Mouse (Mus musculus): ENCODE data around the gene Clpsl2. TPM values are rescaled to one million over a fixed set of nuclear protein-coding genes. Genes with fewer than 3 reads are reported as not detected.

Clpsl2 gene
- polyA plus RNA-seq, 1 experiment from 2014 or later, result not detected

- H3K9me3 ChIP-seq (replicated peaks), result no peaks in the 10 kb centered on the region
- peaks cover 44% of the 10 kb centered on the region for H3K27me3 ChIP-seq (ENCODE audit: low read depth, poor library complexity, severe bottlenecking)
- DNase-seq (ENCODE audit: low spot score), result no peak
- H3K27ac ChIP-seq, result peak overlapping the region; percentile 93
- H3K4me3 ChIP-seq, result peak overlapping the region; percentile 72
- H3K4me1 ChIP-seq, result peaks cover 45% of the 10 kb centered on the region
- 5% methylated on average over 28 of the region's 28 CpGs for WGBS
- H3K36me3 ChIP-seq, result no peaks in the 10 kb centered on the region; the same call in 1 of the 2 replicates
Measured at GRCm38 (mm10) chr17:28523355-28524008, 25.7 kb upstream of the Clpsl2 start.

GRCm38 (mm10) chr17:28524009-28524695 is 25.1 kb upstream of the Clpsl2 start:
- H3K4me3 ChIP-seq, result peak overlapping the region; percentile 72
- 0 out of 2 replicates have a peak overlapping the region, but pooled peaks have one; percentile 93 for H3K27ac ChIP-seq
- WGBS, result 83% methylated on average over 23 of the region's 23 CpGs
- no peak for DNase-seq (ENCODE audit: low spot score)
- peaks cover 39% of the 10 kb centered on the region for H3K4me1 ChIP-seq
- no peaks in the 10 kb centered on the region for H3K36me3 ChIP-seq
- no peaks in the 10 kb centered on the region for H3K9me3 ChIP-seq (replicated peaks)
- peaks cover 38% of the 10 kb centered on the region for H3K27me3 ChIP-seq (ENCODE audit: low read depth, poor library complexity, severe bottlenecking)

- H3K27ac ChIP-seq, result no peak overlapping the region
- no peaks in the 10 kb centered on the region for H3K36me3 ChIP-seq
- H3K27me3 ChIP-seq (ENCODE audit: low read depth, poor library complexity, severe bottlenecking), result peaks cover 33% of the 10 kb centered on the region
- H3K4me1 ChIP-seq, result peaks cover 39% of the 10 kb centered on the region
- no peak overlapping the region for H3K4me3 ChIP-seq
- 75% methylated on average over 4 of the region's 4 CpGs for WGBS
- no peaks in the 10 kb centered on the region for H3K9me3 ChIP-seq (replicated peaks)
- DNase-seq (ENCODE audit: low spot score), result no peak
Measured at GRCm38 (mm10) chr17:28524831-28525430, 24.3 kb upstream of the Clpsl2 start.

- peaks cover 28% of the 10 kb centered on the region for H3K27me3 ChIP-seq (ENCODE audit: low read depth, poor library complexity, severe bottlenecking)
- 53% methylated on average over 12 of the region's 12 CpGs for WGBS
Measured at GRCm38 (mm10) chr17:28527184-28528042, 21.8 kb upstream of the Clpsl2 start.

GRCm38 (mm10) chr17:28528043-28528351 is 21.2 kb upstream of the Clpsl2 start:
- Histone ChIP-seq H3K27me3 (ENCODE audit: low read depth, poor library complexity, severe bottlenecking) (peaks cover 28% of the 10 kb centered on the region), H3K4me1 (peaks cover 39% of the 10 kb centered on the region), H3K36me3 (no peaks in the 10 kb centered on the region), H3K9me3 (replicated peaks) (no peaks in the 10 kb centered on the region), H3K27ac (no peak overlapping the region), H3K4me3 (no peak overlapping the region)
- WGBS, result 4% methylated on average over 6 of the region's 6 CpGs
- DNase-seq (ENCODE audit: low spot score), result peak; percentile 90

More at GRCm38 (mm10) chr17:28527184-28528042, 21.8 kb upstream of the Clpsl2 start:
- Histone ChIP-seq H3K9me3 (replicated peaks) (no peaks in the 10 kb centered on the region), H3K36me3 (no peaks in the 10 kb centered on the region), H3K4me1 (peaks cover 40% of the 10 kb centered on the region), H3K27ac (peak overlapping the region; percentile 48), H3K4me3 (no peak overlapping the region)
- no peak for DNase-seq (ENCODE audit: low spot score)

- no peak for DNase-seq (ENCODE audit: low spot score)
- Histone ChIP-seq H3K4me1 (peaks cover 28% of the 10 kb centered on the region), H3K9me3 (replicated peaks) (no peaks in the 10 kb centered on the region), H3K27me3 (ENCODE audit: low read depth, poor library complexity, severe bottlenecking) (peaks cover 24% of the 10 kb centered on the region), H3K4me3 (no peak overlapping the region), H3K36me3 (no peaks in the 10 kb centered on the region), H3K27ac (no peak overlapping the region)
- WGBS, result 74% methylated on average over 4 of the region's 4 CpGs
Measured at GRCm38 (mm10) chr17:28529116-28529515, 20.1 kb upstream of the Clpsl2 start.

GRCm38 (mm10) chr17:28530506-28530905 is 18.7 kb upstream of the Clpsl2 start, which contains the start of gene Armc12:
Gene Armc12 (plus strand): TSS chr17:28530806.
- no peak within 1 kb of the TSS for H3K27ac ChIP-seq
- H3K27me3 ChIP-seq (ENCODE audit: low read depth, poor library complexity, severe bottlenecking), result peaks cover 16% of the 10 kb centered on the region
- peak within 1 kb of the TSS; percentile 31; the same call in 1 of the 2 replicates for H3K4me3 ChIP-seq
- 88% methylated on average over 6 of the region's 6 CpGs for WGBS
- no peaks in the 10 kb centered on the region for H3K36me3 ChIP-seq
- DNase-seq (ENCODE audit: low spot score), result no peak
- peaks cover 26% of the 10 kb centered on the region for H3K4me1 ChIP-seq
- H3K9me3 ChIP-seq (replicated peaks), result no peaks in the 10 kb centered on the region

GRCm38 (mm10) chr17:28531946-28532345 is 17.3 kb upstream of the Clpsl2 start:
- Histone ChIP-seq H3K4me3 (peak overlapping the region; percentile 31), H3K9me3 (replicated peaks) (no peaks in the 10 kb centered on the region), H3K27ac (no peak overlapping the region), H3K36me3 (no peaks in the 10 kb centered on the region), H3K27me3 (ENCODE audit: low read depth, poor library complexity, severe bottlenecking) (peaks cover 17% of the 10 kb centered on the region), H3K4me1 (peaks cover 26% of the 10 kb centered on the region)
- DNase-seq (ENCODE audit: low spot score), result peak; percentile 71
- WGBS, result 15% methylated on average over 18 of the region's 18 CpGs

GRCm38 (mm10) chr17:28532557-28532956 is 16.7 kb upstream of the Clpsl2 start:
- Histone ChIP-seq H3K27me3 (ENCODE audit: low read depth, poor library complexity, severe bottlenecking) (peaks cover 23% of the 10 kb centered on the region), H3K36me3 (no peaks in the 10 kb centered on the region), H3K9me3 (replicated peaks) (no peaks in the 10 kb centered on the region), H3K4me1 (peaks cover 21% of the 10 kb centered on the region), H3K27ac (no peak overlapping the region), H3K4me3 (no peak overlapping the region)
- no peak for DNase-seq (ENCODE audit: low spot score)
- 86% methylated on average over 7 of the region's 7 CpGs for WGBS

GRCm38 (mm10) chr17:28533327-28533726 is 15.9 kb upstream of the Clpsl2 start:
- DNase-seq (ENCODE audit: low spot score), result no peak
- no peak overlapping the region for H3K27ac ChIP-seq
- 91% methylated on average over 13 of the region's 13 CpGs for WGBS
- no peaks in the 10 kb centered on the region for H3K9me3 ChIP-seq (replicated peaks)
- peaks cover 14% of the 10 kb centered on the region for H3K4me1 ChIP-seq
- peaks cover 26% of the 10 kb centered on the region for H3K27me3 ChIP-seq (ENCODE audit: low read depth, poor library complexity, severe bottlenecking)
- no peaks in the 10 kb centered on the region for H3K36me3 ChIP-seq
- H3K4me3 ChIP-seq, result no peak overlapping the region

GRCm38 (mm10) chr17:28537881-28538280 is 11.3 kb upstream of the Clpsl2 start:
- H3K4me1 ChIP-seq, result no peaks in the 10 kb centered on the region
- WGBS, result 49% methylated on average over 12 of the region's 12 CpGs
- peaks cover 10% of the 10 kb centered on the region; the same call in 1 of the 2 replicates for H3K27me3 ChIP-seq (ENCODE audit: low read depth, poor library complexity, severe bottlenecking)
- no peaks in the 10 kb centered on the region for H3K36me3 ChIP-seq
- DNase-seq (ENCODE audit: low spot score), result no peak
- H3K4me3 ChIP-seq, result no peak overlapping the region
- no peak overlapping the region for H3K27ac ChIP-seq
- H3K9me3 ChIP-seq (replicated peaks), result no peaks in the 10 kb centered on the region; the same call in 1 of the 2 replicates

GRCm38 (mm10) chr17:28546925-28547324 is 2.3 kb upstream of the Clpsl2 start:
- Histone ChIP-seq H3K4me1 (no peaks in the 10 kb centered on the region; the same call in 1 of the 2 replicates), H3K36me3 (no peaks in the 10 kb centered on the region), H3K4me3 (no peak overlapping the region), H3K9me3 (replicated peaks) (no peaks in the 10 kb centered on the region), H3K27me3 (ENCODE audit: low read depth, poor library complexity, severe bottlenecking) (no peaks in the 10 kb centered on the region), H3K27ac (no peak overlapping the region)
- DNase-seq (ENCODE audit: low spot score), result no peak
- WGBS, result 97% methylated on average over 1 of the region's 1 CpGs

Measured in limb, embryonic 10.5 days (tissue).